Mouse (Mus musculus) c-Kit-negative CD71-positive TER-119-positive erythroid progenitor cells, embryonic 14.5 days (primary cell): Measurements from ENCODE around the gene Irgm2.
"Not testable (repeated sequence)": the region's sequence is repeated elsewhere in the genome, so short reads cannot be mapped to it uniquely, and the experiment has no call there.

Experiments used
- DNase-seq: peaks from one replicate; pipeline ENCODE4 v3.0.0-alpha.2; 2013; ENCODE audit warnings: low read depth, low spot score

Irgm2 gene

DNA sequence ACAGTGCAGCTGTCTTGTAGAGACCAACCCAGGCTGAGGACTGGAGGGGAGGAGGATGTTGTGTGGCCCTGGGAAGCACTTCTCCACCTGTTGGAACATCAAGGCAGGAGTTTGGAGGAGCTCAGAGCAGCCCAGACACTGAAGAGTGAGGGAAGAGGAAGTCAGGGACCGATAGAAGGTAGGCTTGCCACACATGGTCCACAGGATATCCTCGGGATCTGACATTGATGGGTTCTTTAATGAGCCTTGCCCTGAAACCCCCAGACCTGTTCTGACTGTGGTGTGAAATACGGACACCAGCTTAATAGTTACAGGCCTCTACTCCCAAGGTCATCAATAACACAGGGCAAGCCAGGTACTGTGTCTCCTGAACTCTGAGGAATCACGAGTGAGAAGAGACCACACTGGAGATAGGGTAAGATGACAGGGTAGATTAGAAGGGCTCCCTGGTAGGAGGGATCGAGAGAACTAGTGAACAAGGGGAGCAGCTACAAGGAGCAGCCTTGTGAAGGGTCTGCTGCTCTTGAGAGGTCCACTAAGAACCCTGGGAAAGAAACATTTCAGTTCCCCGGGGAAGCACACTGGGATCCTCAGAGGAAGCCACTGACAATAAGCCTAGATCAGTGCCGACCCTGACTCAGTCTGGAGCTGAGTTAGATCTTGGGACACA is 14.4 kb downstream of the Irgm2 start:
- no peak for DNase-seq

DNA sequence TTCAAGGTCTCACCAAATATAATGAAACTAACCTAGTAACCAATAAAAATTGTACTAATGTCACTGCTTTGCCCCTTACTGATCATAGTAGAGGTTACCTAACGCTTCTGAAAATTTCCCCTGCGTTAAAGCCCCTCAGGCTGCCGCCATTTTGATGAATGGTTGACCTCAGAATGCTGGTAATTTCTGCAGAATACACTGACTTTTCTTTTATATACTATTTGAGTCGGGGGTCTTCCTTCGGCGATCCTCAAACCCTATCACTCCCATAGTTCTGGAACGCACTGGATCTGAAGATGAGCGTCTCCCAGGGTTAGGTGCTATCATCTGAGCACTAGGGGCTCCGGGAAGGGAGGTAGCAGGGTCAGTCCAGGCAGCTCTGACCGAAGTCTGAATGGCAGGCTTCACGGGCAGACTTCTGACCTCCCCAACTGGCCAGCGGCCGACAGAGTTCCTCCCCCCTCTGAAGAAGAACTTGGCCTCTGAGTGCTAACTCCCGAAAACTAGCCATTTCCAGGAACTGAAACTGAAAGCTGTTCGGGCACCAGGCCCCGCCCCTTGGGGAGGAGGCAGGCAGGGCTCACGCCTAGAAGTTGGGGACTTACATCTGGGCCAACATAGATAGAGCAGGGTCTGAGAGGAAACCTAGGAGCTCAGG is 15.1 kb downstream of the Irgm2 start:
- peak; percentile 93 for DNase-seq

DNA sequence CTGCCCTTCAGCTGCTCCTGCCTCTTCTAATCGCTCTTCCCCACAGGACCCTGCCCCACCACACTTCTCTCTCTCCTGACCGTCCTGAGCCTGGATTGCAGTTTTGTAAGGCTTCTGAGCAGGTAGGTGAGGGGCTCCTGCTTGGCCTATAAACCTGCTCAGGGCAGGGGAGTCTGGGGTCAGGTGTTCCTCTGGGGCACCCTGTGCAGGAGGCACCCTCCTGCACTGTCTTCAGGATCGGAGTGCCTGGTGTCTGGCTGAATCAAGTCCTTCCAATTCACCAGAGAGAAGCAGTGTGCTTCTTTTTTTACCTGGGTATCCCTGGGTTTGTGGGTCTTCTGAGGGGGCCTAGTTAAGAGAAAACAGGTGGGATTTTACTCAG is 15.6 kb downstream of the Irgm2 start:
- DNase-seq: not testable (repeated sequence)

DNA sequence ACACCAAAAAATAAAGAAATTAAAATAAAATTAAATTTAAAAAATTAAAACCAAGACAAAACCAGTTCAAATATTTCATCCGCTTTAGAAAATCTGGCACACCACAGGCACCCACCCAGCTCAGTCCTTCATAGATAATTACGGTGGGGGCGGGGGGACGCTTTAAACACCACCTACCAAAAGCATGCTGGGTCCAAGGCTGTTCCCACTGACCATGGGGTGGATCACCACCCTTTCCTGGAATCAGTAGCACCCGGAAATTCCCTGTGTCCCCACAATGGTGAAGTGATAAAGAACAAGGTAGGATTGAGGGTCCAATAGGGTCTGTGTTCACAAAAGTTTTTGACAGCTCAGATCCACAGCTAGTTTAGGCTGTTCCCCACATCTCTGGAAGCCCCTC is 16.4 kb downstream of the Irgm2 start:
- DNase-seq: peak; percentile 56

GRCm38 (mm10) chr11:58216823-58217222 is 17.4 kb downstream of the Irgm2 start:
- peak; percentile 84 for DNase-seq

DNA sequence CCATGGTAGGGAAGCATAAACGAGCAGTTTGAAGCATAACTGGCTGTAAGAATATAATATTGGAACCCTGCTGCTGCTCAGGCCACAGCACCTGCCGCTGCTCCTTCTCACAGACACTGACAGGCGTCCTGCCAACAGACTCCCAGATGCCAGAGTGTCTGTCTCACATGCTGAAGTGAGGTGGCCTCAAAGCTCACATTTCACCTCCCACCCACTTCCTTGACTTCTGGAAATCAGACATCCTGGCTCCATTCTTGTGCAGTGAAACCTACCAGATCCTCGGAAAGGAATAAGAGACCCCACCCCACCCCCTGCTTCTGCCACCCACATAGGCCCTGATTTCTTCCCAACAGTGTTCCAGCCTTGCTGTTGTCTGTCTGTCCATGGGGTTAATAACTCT is 24.3 kb downstream of the Irgm2 start:
- DNase-seq: no peak

DNA sequence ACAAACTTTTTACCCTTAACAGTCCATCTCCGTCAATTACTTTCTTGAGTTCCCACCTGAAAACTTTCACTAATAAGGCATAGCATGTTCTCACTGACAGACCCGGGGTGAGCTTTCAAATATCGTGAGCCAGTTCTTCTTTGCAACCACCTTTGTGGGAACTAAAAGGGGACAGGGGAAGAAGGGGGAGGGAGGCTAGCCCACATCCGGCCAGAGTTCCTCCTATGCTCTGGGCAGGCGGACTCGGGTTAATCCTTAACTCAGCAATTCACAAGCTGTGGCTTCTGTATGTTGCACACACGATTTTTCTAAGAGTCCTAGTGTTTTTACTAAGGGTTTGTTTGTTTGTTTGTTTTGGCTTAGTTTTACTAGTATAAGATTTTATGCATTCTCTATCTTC is 24.9 kb downstream of the Irgm2 start:
- DNase-seq: no peak

GRCm38 (mm10) chr11:58224872-58225271 is 25.5 kb downstream of the Irgm2 start:
- DNase-seq: not testable (repeated sequence)

DNA sequence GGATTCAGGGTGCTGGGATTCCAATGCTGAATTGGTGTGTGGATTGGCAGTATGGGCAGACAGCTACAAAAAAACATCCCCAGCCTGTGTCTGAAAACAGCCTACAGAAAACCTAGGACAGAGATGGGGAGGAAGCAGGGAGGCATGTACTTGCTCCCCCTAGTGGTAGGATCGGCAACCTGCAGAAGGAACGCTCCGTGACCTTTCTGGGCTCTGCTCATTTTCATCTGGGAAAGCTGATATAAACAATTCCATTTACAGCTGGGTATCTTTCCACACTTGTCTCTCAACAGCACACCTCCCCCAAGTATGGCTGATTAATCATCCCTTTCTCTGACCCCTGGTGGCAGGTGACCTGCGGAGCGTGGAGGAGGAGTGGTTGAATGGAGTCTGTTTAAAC is 26.2 kb downstream of the Irgm2 start:
- DNase-seq: peak; percentile 77

DNA sequence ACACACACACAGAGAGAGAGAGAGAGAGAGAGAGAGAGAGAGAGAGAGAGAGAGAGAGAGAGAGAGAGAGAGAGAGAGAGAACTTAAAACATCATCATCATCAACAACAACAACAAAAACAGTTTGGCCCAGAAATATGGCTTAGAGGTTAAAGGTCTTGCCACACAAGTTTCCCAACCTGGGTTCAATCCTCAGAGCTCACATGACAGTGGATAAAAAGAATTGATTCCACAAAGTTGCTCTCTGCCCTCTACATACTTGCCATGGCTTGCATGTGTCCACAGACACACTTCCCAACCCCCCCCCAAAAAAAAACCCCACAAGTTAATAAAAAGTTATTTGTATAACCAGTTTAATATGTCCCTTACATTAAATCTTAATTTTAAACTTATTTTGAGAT is 27.0 kb downstream of the Irgm2 start:
- DNase-seq: no peak

DNA sequence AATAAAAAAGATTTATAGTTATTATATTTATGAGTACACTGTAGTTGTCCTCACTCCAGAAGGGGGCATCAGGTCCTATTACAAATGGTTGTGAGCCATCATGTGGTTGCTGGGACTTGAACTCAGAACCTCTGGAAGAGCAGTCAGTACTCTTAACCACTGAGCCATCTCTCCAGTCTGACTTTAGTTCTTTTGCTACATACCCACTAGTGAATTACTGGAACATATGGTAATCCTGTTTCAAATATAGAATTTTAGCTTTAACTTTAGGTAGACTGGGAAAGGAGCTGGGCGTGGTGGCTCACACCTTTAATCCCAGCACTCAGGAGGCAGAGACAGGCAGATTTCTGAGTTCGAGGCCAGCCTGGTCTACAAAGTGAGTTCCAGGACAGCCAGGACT is 28.6 kb downstream of the Irgm2 start:
- not testable (repeated sequence) for DNase-seq

- no peak for DNase-seq
Observed at GRCm38 (mm10) chr11:58230396-58230910, 31.0 kb downstream of the Irgm2 start.

DNA sequence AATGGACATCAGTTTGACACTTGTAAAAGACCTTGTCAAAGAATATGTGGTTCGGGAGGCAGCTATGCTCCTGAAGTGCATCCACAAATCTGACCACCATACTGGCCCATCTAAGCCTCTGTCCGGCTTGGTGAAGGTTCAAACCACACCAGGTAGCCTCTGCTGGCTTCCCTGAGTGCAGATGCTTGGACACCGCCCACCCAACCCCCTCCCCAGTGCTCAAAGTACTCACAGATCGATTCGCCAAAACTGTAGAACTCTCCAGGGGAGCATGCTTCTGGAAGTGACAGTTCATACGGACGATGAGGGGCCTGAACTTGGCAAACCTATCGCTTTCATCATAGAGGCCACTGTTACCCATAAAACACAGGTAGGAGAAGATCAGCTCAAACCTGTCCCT is 31.7 kb downstream of the Irgm2 start:
- no peak for DNase-seq

DNA sequence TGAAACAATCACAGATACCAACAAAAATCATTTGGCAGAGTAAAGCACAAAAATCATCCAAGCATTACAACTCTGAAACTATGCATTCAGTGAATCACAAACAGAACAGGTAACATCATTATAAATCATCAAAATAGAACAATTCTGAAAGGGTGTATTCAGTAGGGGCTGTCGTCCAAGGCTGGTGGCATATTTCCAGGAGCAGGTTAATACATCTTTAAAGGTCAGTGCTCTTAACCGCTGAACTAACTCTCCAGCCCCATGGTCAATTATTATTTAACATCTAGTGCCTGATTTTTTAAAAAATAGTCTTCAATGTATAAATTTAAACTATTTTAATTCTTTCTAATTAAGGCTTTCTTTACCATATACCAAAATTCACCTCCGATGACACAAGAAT is 35.1 kb downstream of the Irgm2 start:
- DNase-seq: not testable (repeated sequence)

- no peak for DNase-seq
Observed at GRCm38 (mm10) chr11:58235152-58235551, 35.7 kb downstream of the Irgm2 start.

GRCm38 (mm10) chr11:58238840-58239791 is 39.7 kb downstream of the Irgm2 start:
- no peak for DNase-seq

- DNase-seq: no peak
Observed at GRCm38 (mm10) chr11:58247294-58247693, 47.9 kb downstream of the Irgm2 start.

GRCm38 (mm10) chr11:58249203-58249981 is 50.0 kb downstream of the Irgm2 start:
- DNase-seq: no peak

DNA sequence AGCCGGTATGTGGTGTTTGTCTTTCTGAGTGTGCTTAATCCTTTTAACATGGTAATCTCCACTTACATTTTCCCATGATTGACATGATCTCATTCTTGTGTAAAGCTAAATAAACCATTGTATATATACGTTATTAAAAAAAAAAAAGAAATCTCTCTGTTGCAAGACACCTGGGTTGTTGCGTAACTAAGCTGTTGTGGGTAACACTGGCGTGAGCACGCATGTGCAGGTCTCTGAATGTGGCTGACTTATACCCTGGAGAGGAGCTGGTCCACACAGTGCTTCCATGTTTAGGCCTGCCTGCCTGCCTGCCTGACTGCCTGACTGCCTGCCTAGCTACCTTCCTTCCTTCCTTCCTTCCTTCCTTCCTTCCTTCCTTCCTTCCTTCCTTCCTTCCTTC is 51.1 kb downstream of the Irgm2 start:
- DNase-seq: no peak

GRCm38 (mm10) chr11:58254411-58254810 is 55.0 kb downstream of the Irgm2 start:
- DNase-seq: no peak

GRCm38 (mm10) chr11:58257816-58258215 is 58.4 kb downstream of the Irgm2 start:
- DNase-seq: no peak
